Mouse (Mus musculus) spleen, adult 2 months (tissue): Measurements from ENCODE around the gene Fam219b.

ENCODE experiments used
- CTCF ChIP-seq: fragments of 200-500 bp; IDR thresholded peaks from 2 replicates; pipeline ENCODE4 v1.5.1; 2011; ENCODE audit warnings: mild to moderate bottlenecking, inconsistent platforms; ENCODE audit not compliant: insufficient read depth, insufficient read length, insufficient replicate concordance; ENCODE audit errors: extremely low read depth
- POLR2A ChIP-seq: fragments of 200-500 bp; IDR thresholded peaks from 2 replicates; pipeline ENCODE4 v1.6.1; 2011; ENCODE audit warnings: low read depth, low read length, inconsistent platforms

DNA sequence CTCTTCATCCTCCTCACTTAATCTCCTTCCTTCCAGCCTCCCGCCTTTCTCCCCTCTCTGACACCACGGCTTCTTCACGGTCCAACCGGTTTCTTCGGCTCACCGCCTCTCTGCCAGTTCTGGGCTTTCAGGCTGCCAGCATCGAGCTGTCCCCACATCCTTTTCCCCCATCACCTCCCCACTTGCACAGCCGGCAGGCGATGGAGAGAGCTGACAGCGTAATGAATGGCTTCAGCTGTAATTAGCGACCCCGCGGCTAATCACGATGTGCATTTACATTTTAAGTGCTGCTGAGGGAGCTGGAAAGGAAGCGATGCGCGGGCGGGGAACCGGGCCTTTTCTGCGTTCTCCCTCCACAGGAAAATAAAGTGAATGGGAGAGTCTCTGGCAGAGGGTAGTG is 35.5 kb upstream of the Fam219b start:
- TF ChIP-seq POLR2A (no peak), CTCF (no peak)
